Mouse (Mus musculus) adrenal gland, adult 10 weeks (tissue): ENCODE data around the gene Stfa2l1. TPM values are rescaled to one million over a fixed set of nuclear protein-coding genes. Genes with fewer than 3 reads are reported as not detected.

Source experiments
- polyA plus RNA-seq: library from polyadenylated mRNA; stranded (reverse); fragments of 350-450 nt; fragmentation: Illumina TruSeq; extraction: RNeasy Lipid Tissue Mini Kit (QIAGEN cat#74804); gene quantifications from one replicate; pipeline ENCODE4 v1.2.3, GENCODE M21; 2014; ENCODE audit warnings: low read depth, low replicate concordance

Gene Stfa2l1
- polyA plus RNA-seq: not detected

GRCm38 (mm10) chr16:36156402-36156975 is at the start of gene Stfa2l1:
Gene Stfa2l1 (plus strand): TSS chr16:36156811.

GRCm38 (mm10) chr16:36131141-36131540 is 25.5 kb upstream of the Stfa2l1 start, which contains the start of gene Csta1:
Gene Csta1 (minus strand): TSS chr16:36131241.

GRCm38 (mm10) chr16:36183912-36184311 is 27.3 kb downstream of the Stfa2l1 start, which contains the start of gene Gm5483:
Gene Gm5483 (plus strand): TSS chr16:36184212.

GRCm38 (mm10) chr16:36209967-36210453 is 53.4 kb downstream of the Stfa2l1 start, which contains the start of gene Gm5416:
Gene Gm5416 (plus strand): TSS chr16:36210403.

Other genes starting within 250 kb of the Stfa2l1 start
- 32.8 TPM for gene Parp9, start 218.3 kb upstream of the Stfa2l1 start, polyA plus RNA-seq
- gene Dtx3l, start 217.7 kb upstream of the Stfa2l1 start, polyA plus RNA-seq: 21.8 TPM
- gene Kpna1, start 178.1 kb upstream of the Stfa2l1 start, polyA plus RNA-seq: 146 TPM
- gene Wdr5b, start 115.6 kb upstream of the Stfa2l1 start, polyA plus RNA-seq: 8.2 TPM
- gene Fam162a, start 85.2 kb upstream of the Stfa2l1 start, polyA plus RNA-seq: 96.7 TPM
- 152 TPM for gene Ccdc58, start 85.1 kb upstream of the Stfa2l1 start, polyA plus RNA-seq
- gene Csta1, start 25.6 kb upstream of the Stfa2l1 start, polyA plus RNA-seq: not detected
- not detected for gene Gm5483, start 27.4 kb downstream of the Stfa2l1 start, polyA plus RNA-seq
- gene Gm5416, start 53.6 kb downstream of the Stfa2l1 start, polyA plus RNA-seq: not detected
- gene 2010005H15Rik, start 64.7 kb downstream of the Stfa2l1 start, polyA plus RNA-seq: not detected
- not detected for gene Stfa1, start 120.1 kb downstream of the Stfa2l1 start, polyA plus RNA-seq
- gene BC117090, start 177.5 kb downstream of the Stfa2l1 start, polyA plus RNA-seq: not detected
- gene BC100530, start 210.9 kb downstream of the Stfa2l1 start, polyA plus RNA-seq: not detected